Mouse (Mus musculus): Measurements from ENCODE around the gene Ina.

- no peak for TF ChIP-seq CTCF (IDR thresholded peaks at IDR 0.05; ENCODE audit: borderline replicate concordance, insufficient read depth, low read length)
- no peak for TF ChIP-seq POLR2A (IDR thresholded peaks at IDR 0.05; ENCODE audit: low read depth, low read length)
These were observed 15.5 kb upstream of the Ina start for GRCm38 (mm10) chr19:46998953-46999352.

All from embryonic fibroblast, embryonic 13.5 days (primary cell).